Mouse (Mus musculus) bone marrow, adult 2 months (tissue): ENCODE measurements around the gene Nudt22. TPM values are rescaled to one million over a fixed set of nuclear protein-coding genes. Genes with fewer than 3 reads are reported as not detected.

Source experiments
- H3K27ac ChIP-seq: fragments of 200-500 bp; 2 replicates; pipeline ENCODE4 v1.5.1; 2012; ENCODE audit warnings: low read depth, mild to moderate bottlenecking, control low read depth, inconsistent platforms, low read length; ENCODE audit not compliant: control insufficient read depth, poor library complexity, insufficient read depth
- H3K4me1 ChIP-seq: fragments of 200-500 bp; 2 replicates; pipeline ENCODE4 v1.6.1; 2011; ENCODE audit warnings: low read length; ENCODE audit not compliant: control insufficient read depth, insufficient read depth
- H3K4me3 ChIP-seq: fragments of 200-500 bp; replicated peaks from 2 replicates; pipeline ENCODE3; 2011; ENCODE audit warnings: mild to moderate bottlenecking, low read depth, low read length, control low read depth; ENCODE audit not compliant: control insufficient read depth
- CTCF ChIP-seq: fragments of 200-500 bp; IDR thresholded peaks from 2 replicates; pipeline ENCODE4 v1.5.1; 2011; ENCODE audit warnings: low read length, control low read depth; ENCODE audit not compliant: control insufficient read depth, insufficient read depth
- POLR2A ChIP-seq: fragments of 200-500 bp; IDR thresholded peaks from 2 replicates; pipeline ENCODE4 v1.6.1; 2011; ENCODE audit warnings: low read depth, mild to moderate bottlenecking, control low read depth, low read length, borderline replicate concordance; ENCODE audit not compliant: control insufficient read depth
- WGBS: fragments of 180-500 bp; shearing (Covaris S2); methylation state at CpG from one replicate; pipeline ENCODE4 v1.1.7; 2018; 5-methylcytosine and 5-hydroxymethylcytosine counted together
- polyA plus RNA-seq: library from polyadenylated mRNA; stranded (reverse); fragments of >200 nt; gene quantifications from 2 replicates; pipeline ENCODE4 v1.2.4, GENCODE M21; 2011; ENCODE audit warnings: low replicate concordance; ENCODE audit not compliant: missing spikeins, insufficient read depth, insufficient read length

Nudt22 gene
- polyA plus RNA-seq, 1 experiment, result 20.7 TPM

DNA sequence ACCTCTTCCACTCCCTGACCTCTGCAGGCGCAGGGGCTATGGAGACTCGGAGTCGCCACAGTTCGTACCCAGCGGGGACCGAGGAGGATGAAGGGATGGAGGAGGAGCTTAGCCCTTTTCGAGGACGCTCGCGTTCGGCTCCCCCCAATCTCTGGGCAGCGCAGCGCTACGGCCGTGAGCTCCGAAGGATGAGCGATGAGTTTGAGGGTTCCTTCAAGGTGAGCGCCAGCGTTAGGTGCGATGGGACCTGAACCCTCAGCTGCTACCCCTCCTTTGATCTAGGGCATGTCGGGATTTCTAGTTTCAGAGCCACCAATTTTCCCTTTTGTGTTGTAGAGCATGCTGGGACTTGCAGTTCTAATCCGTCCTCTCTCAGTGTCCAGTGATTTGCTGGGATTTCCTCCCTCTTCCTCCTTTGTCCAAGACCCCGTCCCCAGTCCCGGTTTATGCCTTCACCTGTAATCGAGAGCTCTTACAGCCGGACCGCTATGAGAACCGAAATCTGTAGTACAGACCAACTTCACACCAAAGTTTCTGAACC, 45.2 kb downstream of the Nudt22 start:
- TF ChIP-seq CTCF (no peak), POLR2A (0 out of 2 replicates have a peak, but pooled peaks have one; percentile 46)
- H3K4me1 ChIP-seq, result peaks cover 2% of the 10 kb centered on the region; the same call in 1 of the 2 replicates
- peak overlapping the region; percentile 84 for H3K4me3 ChIP-seq
- under 1% methylated on average over 28 of the region's 28 CpGs for WGBS
- peak overlapping the region; percentile 85 for H3K27ac ChIP-seq

DNA sequence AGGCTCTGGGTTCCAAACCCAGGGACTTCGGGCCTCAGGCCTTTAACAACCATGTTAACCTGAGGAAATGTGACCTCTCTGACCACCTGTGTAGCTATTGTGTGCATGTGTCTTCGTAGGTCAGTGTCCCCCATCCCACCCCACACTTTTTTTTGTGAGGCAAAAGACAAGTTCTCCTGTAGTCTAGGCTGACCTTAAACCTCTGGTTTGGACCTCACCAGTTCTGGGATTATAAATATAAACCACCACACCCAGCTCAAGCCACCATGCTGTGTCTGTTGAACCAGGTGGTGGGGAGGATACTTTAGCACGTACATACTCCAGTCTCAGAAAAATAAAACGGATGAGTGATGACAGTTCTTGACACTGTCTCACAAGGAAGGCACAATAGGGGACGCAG, 46.0 kb downstream of the Nudt22 start:
- 81% methylated on average over 5 of the region's 5 CpGs for WGBS
- Histone ChIP-seq H3K27ac (no peak overlapping the region), H3K4me3 (no peak overlapping the region), H3K4me1 (peaks cover 2% of the 10 kb centered on the region; the same call in 1 of the 2 replicates)
- TF ChIP-seq CTCF (no peak), POLR2A (no peak)

DNA sequence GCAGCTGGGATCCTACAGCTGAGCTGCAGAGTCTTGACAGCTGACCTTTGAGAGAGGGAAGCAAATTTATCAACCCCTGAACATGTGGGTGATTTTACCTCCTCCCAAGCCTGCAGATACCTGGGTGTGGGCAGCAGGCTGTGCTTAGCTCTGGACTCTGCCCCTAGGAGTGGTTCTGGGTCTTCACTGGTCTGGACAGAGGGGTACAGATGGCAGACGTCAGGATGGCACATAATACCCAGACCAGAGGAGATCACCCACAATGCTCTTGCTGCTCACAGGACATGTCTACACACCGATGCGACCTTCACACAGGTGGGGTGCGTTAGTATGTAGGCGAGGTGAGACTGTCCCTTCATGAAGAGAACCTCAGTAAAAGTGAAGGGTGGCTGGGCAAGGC, 46.4 kb downstream of the Nudt22 start:
- WGBS, result 90% methylated on average over 5 of the region's 5 CpGs
- Histone ChIP-seq H3K4me1 (peaks cover 2% of the 10 kb centered on the region; the same call in 1 of the 2 replicates), H3K27ac (no peak overlapping the region), H3K4me3 (no peak overlapping the region)
- TF ChIP-seq POLR2A (no peak), CTCF (no peak)

DNA sequence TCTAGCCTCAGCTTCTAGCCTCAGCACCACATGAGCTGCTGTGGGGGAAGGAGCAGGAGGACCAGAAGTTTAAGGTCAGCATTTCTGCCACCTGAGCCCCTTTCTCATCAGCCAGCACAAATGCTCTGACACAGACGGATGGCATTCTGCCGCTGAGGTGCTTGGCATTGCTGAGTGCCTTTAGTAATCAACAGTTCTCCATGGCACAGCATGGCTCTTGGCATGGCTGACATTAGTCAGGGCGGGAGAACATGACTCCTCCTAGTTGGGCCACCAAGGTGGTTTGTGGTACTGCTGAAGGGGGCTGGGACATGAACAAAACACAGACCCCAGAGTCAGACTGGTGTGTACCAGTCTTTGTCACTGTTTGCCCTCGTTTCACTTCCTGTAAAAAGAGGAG, 47.7 kb downstream of the Nudt22 start:
- TF ChIP-seq CTCF, result no peak
- TF ChIP-seq POLR2A, result no peak
- WGBS, result 73% methylated on average over 4 of the region's 4 CpGs
- peaks cover 2% of the 10 kb centered on the region; the same call in 1 of the 2 replicates for H3K4me1 ChIP-seq
- no peak overlapping the region for H3K27ac ChIP-seq
- no peak overlapping the region for H3K4me3 ChIP-seq

DNA sequence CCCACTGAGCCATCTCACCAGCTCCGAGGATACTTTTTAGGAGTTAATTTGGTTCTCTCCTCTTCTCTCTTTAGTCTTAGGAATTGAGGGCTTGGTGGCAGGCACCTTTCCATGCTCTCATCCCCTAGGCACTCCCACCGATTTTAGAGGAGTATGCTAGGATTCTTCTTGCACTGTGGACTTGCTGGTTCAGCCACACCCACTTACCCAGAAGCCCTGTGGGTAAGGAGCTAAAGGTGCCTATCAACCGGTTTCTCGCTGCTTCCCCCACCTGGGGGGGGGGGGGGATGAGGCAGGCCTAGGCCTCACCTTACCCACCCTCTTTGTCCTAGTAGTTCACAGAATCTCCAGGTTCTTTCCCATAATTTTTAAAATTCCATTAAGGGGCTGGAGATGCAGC, 48.2 kb downstream of the Nudt22 start:
- H3K4me3 ChIP-seq, result no peak overlapping the region
- WGBS, result 71% methylated on average over 4 of the region's 4 CpGs
- H3K4me1 ChIP-seq, result peaks cover 1% of the 10 kb centered on the region; the same call in 1 of the 2 replicates
- H3K27ac ChIP-seq, result no peak overlapping the region
- TF ChIP-seq CTCF, result no peak

DNA sequence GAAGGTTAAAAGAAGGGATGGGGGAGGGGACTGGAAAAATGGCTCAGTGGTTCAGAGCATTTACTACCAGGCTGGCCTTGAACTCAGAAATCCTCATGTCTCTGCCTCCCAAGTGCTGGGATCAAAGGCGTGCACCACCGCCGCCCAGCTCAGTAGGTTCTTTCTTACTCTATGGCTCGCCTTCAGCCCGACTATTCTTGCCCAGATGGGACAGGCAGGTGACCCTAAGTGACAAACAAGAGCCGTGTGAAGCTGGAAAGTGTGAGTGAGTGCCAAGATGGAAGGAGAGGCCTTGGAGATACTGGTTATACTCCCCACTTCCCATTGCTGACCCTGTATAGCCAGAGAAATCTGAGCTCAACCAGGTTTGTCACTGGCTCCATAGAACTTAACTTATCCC, 52.2 kb downstream of the Nudt22 start:
- H3K4me3 ChIP-seq, result no peak overlapping the region
- H3K27ac ChIP-seq, result no peak overlapping the region
- TF ChIP-seq CTCF, result no peak
- no peak for TF ChIP-seq POLR2A
- WGBS, result 95% methylated on average over 6 of the region's 6 CpGs
- peaks cover 1% of the 10 kb centered on the region; the same call in 1 of the 2 replicates for H3K4me1 ChIP-seq

Other genes with a start within 250 kb of the Nudt22 start
- gene Rps6ka4, start 155.5 kb downstream of the Nudt22 start, polyA plus RNA-seq, result 4.7 and 5.5 TPM in 2 replicates
- gene Ccdc88b, start 137.9 kb downstream of the Nudt22 start, polyA plus RNA-seq, result 29.0 and 66.6 TPM in 2 replicates
- gene Trmt112, start 86.4 kb downstream of the Nudt22 start, polyA plus RNA-seq, result 28.6 and 37.9 TPM in 2 replicates
- gene Prdx5, start 86.0 kb downstream of the Nudt22 start, polyA plus RNA-seq, result 181 and 324 TPM in 2 replicates
- gene Esrra, start 74.3 kb downstream of the Nudt22 start, polyA plus RNA-seq, result 25.1 and 27.2 TPM in 2 replicates
- gene Catsperz, start 70.7 kb downstream of the Nudt22 start, polyA plus RNA-seq, result 2.6 TPM in 1 of 2 replicates, not detected in the other
- not detected in 2 replicates for gene Kcnk4, start 61.6 kb downstream of the Nudt22 start, polyA plus RNA-seq
- 15.4 and 20.4 TPM in 2 replicates for gene Bad, start 54.3 kb downstream of the Nudt22 start, polyA plus RNA-seq
- gene Gpr137, start 53.6 kb downstream of the Nudt22 start, polyA plus RNA-seq, result 18.7 and 31.9 TPM in 2 replicates
- gene Ppp1r14b, start 21.1 kb downstream of the Nudt22 start, polyA plus RNA-seq, result 83.5 and 137 TPM in 2 replicates
- 9.7 and 14.6 TPM in 2 replicates for gene Plcb3, start 19.6 kb downstream of the Nudt22 start, polyA plus RNA-seq
- 40.9 and 42.3 TPM in 2 replicates for gene Fkbp2, start 15.6 kb downstream of the Nudt22 start, polyA plus RNA-seq
- gene Vegfb, start 8.5 kb downstream of the Nudt22 start, polyA plus RNA-seq, result 10.0 and 14.0 TPM in 2 replicates
- gene Dnajc4, start 3.5 kb downstream of the Nudt22 start, polyA plus RNA-seq, result 14.8 and 28.8 TPM in 2 replicates
- gene Trpt1, start within 50 bp of the Nudt22 start, polyA plus RNA-seq, result 4.6 TPM in 1 of 2 replicates, not detected in the other
- 149 and 202 TPM in 2 replicates for gene Fermt3, start 23.4 kb upstream of the Nudt22 start, polyA plus RNA-seq
- gene Stip1, start 43.9 kb upstream of the Nudt22 start, polyA plus RNA-seq, result 54.6 and 95.7 TPM in 2 replicates
- 4.8 and 6.2 TPM in 2 replicates for gene Macrod1, start 60.7 kb upstream of the Nudt22 start, polyA plus RNA-seq
- not detected in 2 replicates for gene Flrt1, start 109.6 kb upstream of the Nudt22 start, polyA plus RNA-seq
- 24.0 and 45.5 TPM in 2 replicates for gene Otub1, start 210.2 kb upstream of the Nudt22 start, polyA plus RNA-seq
- gene Cox8a, start 221.5 kb upstream of the Nudt22 start, polyA plus RNA-seq, result 369 and 431 TPM in 2 replicates
- gene Naa40, start 245.1 kb upstream of the Nudt22 start, polyA plus RNA-seq, result 16.3 and 17.7 TPM in 2 replicates